Mouse (Mus musculus) lung, postnatal 0 days (tissue): ENCODE data around the gene 4931429L15Rik.

ENCODE experiments used
- CTCF ChIP-seq: IDR thresholded peaks from 2 replicates; pipeline ENCODE4 v1.5.1; 2016; ENCODE audit warnings: antibody characterized with exemption, mild to moderate bottlenecking
- EP300 ChIP-seq: IDR thresholded peaks from 2 replicates; pipeline ENCODE4 v1.6.1; 2016; ENCODE audit warnings: antibody characterized with exemption, mild to moderate bottlenecking, control low read depth

DNA sequence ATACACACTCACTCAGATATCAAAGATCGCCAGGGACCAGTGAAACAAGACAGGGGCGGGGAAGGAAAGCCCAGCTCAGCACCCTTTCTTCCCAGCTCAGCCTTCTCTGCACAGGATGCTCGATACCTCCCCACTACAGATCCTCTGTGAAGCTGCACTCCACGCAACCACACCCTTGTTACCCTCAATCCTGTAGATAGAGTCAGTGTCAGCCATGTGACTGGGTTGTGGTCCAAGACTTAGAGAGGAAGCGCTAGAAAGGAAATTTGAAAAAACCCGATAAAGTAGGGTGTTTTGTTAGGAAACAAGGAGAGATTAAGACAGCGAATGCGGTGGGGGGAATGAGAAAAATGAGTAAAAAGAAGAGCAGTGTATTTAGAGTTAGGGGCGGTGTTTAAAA is 47.7 kb downstream of the 4931429L15Rik start:
- no peak for TF ChIP-seq CTCF
- no peak for TF ChIP-seq EP300
